Comparison of ENCODE assay signal across 9 mouse cellular contexts in the genomic region with DNA sequence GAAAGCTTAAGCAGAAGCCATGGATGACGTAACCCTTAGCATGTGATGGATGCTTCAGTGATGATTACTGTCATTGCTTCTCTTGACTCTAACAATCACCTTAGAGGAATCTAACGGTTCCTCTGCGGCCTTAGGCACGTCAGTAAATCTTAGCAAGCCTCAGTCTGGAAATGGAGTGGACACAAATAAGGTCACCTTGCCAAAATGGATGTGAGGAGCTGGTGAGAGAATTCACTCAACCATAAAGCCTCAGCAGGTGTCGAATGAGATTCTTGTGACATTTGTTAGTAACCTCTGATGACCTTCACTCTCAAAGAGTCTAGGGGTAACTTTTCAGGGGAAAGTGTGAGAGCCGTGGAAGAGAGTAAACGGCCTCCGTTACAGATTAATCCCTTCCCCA.
DNase-seq lines count a peak whose midpoint lies in the region; ATAC-seq lines count a peak whose summit lies in the region.
"Had no signal": no experiment of that assay in that cellular context is flagged by ENCODE, and none has a peak within 500 bp of the region (broad histone marks: within the 10 kb centered on the region; RNA-seq: fewer than 3 reads in every experiment).

No protein-coding gene starts in this region.

- 47% methylated on average over 8 of the region's 8 CpGs for WGBS in heart, embryonic 12.5 days
- WGBS in midbrain, embryonic 10.5 days = 48% methylated on average over 8 of the region's 8 CpGs
- 34% methylated on average over 8 of the region's 8 CpGs for WGBS in midbrain, embryonic 16.5 days
- 27% methylated on average over 8 of the region's 8 CpGs for WGBS in forebrain, embryonic 16.5 days
- WGBS in stomach, embryonic 15.5 days = 40% methylated on average over 8 of the region's 8 CpGs

- H3K9me3 ChIP-seq in heart, embryonic 12.5 days (replicated peaks) = no peaks in the 10 kb centered on the region
- H3K9me3 ChIP-seq in midbrain, embryonic 10.5 days (replicated peaks) = no peaks in the 10 kb centered on the region
- H3K9me3 ChIP-seq in midbrain, embryonic 16.5 days (replicated peaks; ENCODE audit: control insufficient read depth, low read length, poor library complexity, severe bottlenecking) = no peaks in the 10 kb centered on the region
- no peaks in the 10 kb centered on the region for H3K9me3 ChIP-seq in forebrain, embryonic 16.5 days (ENCODE audit: control insufficient read depth, low read length)
- no peaks in the 10 kb centered on the region for H3K9me3 ChIP-seq in stomach, embryonic 15.5 days
- H3K9me3 ChIP-seq: liver, embryonic 15.5 days had no signal

- H3K4me2 ChIP-seq in heart, embryonic 12.5 days = no peak overlapping the region
- H3K4me2 ChIP-seq in midbrain, embryonic 16.5 days (ENCODE audit: low read length) = no peak overlapping the region
- H3K4me2 ChIP-seq in forebrain, embryonic 16.5 days (ENCODE audit: low read length) = no peak overlapping the region
- no peak overlapping the region for H3K4me2 ChIP-seq in stomach, embryonic 15.5 days
- H3K4me2 ChIP-seq: liver, embryonic 15.5 days had no signal

- H3K27me3 ChIP-seq in heart, embryonic 12.5 days (replicated peaks) = no peaks in the 10 kb centered on the region
- no peaks in the 10 kb centered on the region for H3K27me3 ChIP-seq in midbrain, embryonic 10.5 days (ENCODE audit: low read depth, poor library complexity, severe bottlenecking)
- no peaks in the 10 kb centered on the region for H3K27me3 ChIP-seq in midbrain, embryonic 16.5 days (ENCODE audit: control insufficient read depth, insufficient read depth, low read depth, low read length)
- H3K27me3 ChIP-seq in forebrain, embryonic 16.5 days (replicated peaks; ENCODE audit: control insufficient read depth, insufficient read depth, low read length) = 0 out of 2 replicates have a peak, but pooled peaks cover 2% of the 10 kb centered on the region
- no peaks in the 10 kb centered on the region for H3K27me3 ChIP-seq in stomach, embryonic 15.5 days (replicated peaks)
- H3K27me3 ChIP-seq: liver, embryonic 15.5 days had no signal

- no peak for ATAC-seq in heart, embryonic 12.5 days (ENCODE audit: insufficient number of reproducible peaks, low FRiP score)
- no peak for ATAC-seq in midbrain, embryonic 16.5 days
- ATAC-seq in forebrain, embryonic 16.5 days = peak; percentile 13; the same call in 1 of the 2 replicates
- ATAC-seq in stomach, embryonic 15.5 days (ENCODE audit: insufficient read depth, low FRiP score, low read depth) = no peak
- no peak for ATAC-seq in monocyte, adult 5-6 weeks (replicated peaks; ENCODE audit: insufficient number of reproducible peaks, low FRiP score, low TSS enrichment, poor library complexity, severe bottlenecking)

- H3K4me3 ChIP-seq in heart, embryonic 12.5 days = no peak overlapping the region
- H3K4me3 ChIP-seq in midbrain, embryonic 10.5 days = no peak overlapping the region
- no peak overlapping the region for H3K4me3 ChIP-seq in midbrain, embryonic 16.5 days (ENCODE audit: low read depth, low read length)
- H3K4me3 ChIP-seq in forebrain, embryonic 16.5 days (replicated peaks; ENCODE audit: low read length) = no peak overlapping the region
- H3K4me3 ChIP-seq in stomach, embryonic 15.5 days (replicated peaks) = no peak overlapping the region
- H3K4me3 ChIP-seq: liver, embryonic 15.5 days had no signal

- H3K27ac ChIP-seq in heart, embryonic 12.5 days (ENCODE audit: poor library complexity, severe bottlenecking) = peak overlapping the region; percentile 61
- peak overlapping the region; percentile 52; the same call in 1 of the 2 replicates for H3K27ac ChIP-seq in midbrain, embryonic 10.5 days (replicated peaks)
- H3K27ac ChIP-seq in midbrain, embryonic 16.5 days (ENCODE audit: low read length) = no peak overlapping the region
- H3K27ac ChIP-seq in forebrain, embryonic 16.5 days (ENCODE audit: low read length) = peak overlapping the region; percentile 41; the same call in 1 of the 2 replicates
- peak overlapping the region; percentile 50 for H3K27ac ChIP-seq in stomach, embryonic 15.5 days
- H3K27ac ChIP-seq: liver, embryonic 15.5 days had no signal

- H3K9ac ChIP-seq in heart, embryonic 12.5 days = no peak overlapping the region
- H3K9ac ChIP-seq in midbrain, embryonic 16.5 days (ENCODE audit: low read depth, low read length) = no peak overlapping the region
- H3K9ac ChIP-seq in forebrain, embryonic 16.5 days (replicated peaks; ENCODE audit: low read depth, low read length) = no peak overlapping the region
- no peak overlapping the region for H3K9ac ChIP-seq in stomach, embryonic 15.5 days
- H3K9ac ChIP-seq: liver, embryonic 15.5 days had no signal

- H3K4me1 ChIP-seq in heart, embryonic 12.5 days (replicated peaks) = peaks cover 14% of the 10 kb centered on the region
- H3K4me1 ChIP-seq in midbrain, embryonic 10.5 days = peaks cover 12% of the 10 kb centered on the region
- H3K4me1 ChIP-seq in midbrain, embryonic 16.5 days (ENCODE audit: control insufficient read depth, insufficient read depth, low read length) = peaks cover 8% of the 10 kb centered on the region
- peaks cover 12% of the 10 kb centered on the region for H3K4me1 ChIP-seq in forebrain, embryonic 16.5 days (replicated peaks; ENCODE audit: control insufficient read depth, insufficient read depth, low read length)
- 0 out of 2 replicates have a peak, but pooled peaks cover 13% of the 10 kb centered on the region for H3K4me1 ChIP-seq in stomach, embryonic 15.5 days
- H3K4me1 ChIP-seq: liver, embryonic 15.5 days had no signal

- DNase-seq in heart, postnatal 4 days = no peak
- no peak for DNase-seq in midbrain, embryonic 10.5 days (ENCODE audit: low spot score)
- no peak for DNase-seq in layer of hippocampus, adult 9-10 months (ENCODE audit: low spot score)

- peaks cover 6% of the 10 kb centered on the region for H3K36me3 ChIP-seq in heart, embryonic 12.5 days
- no peaks in the 10 kb centered on the region for H3K36me3 ChIP-seq in midbrain, embryonic 10.5 days
- no peaks in the 10 kb centered on the region for H3K36me3 ChIP-seq in midbrain, embryonic 16.5 days (ENCODE audit: control insufficient read depth, insufficient read depth, low read length)
- H3K36me3 ChIP-seq in forebrain, embryonic 16.5 days (ENCODE audit: control insufficient read depth, insufficient read depth) = no peaks in the 10 kb centered on the region
- no peaks in the 10 kb centered on the region; the same call in 1 of the 2 replicates for H3K36me3 ChIP-seq in stomach, embryonic 15.5 days
- H3K36me3 ChIP-seq: liver, embryonic 15.5 days had no signal
